Mouse (Mus musculus) kidney, adult 2 months (tissue): ENCODE results near the gene E4f1. TPM values are rescaled to one million over a fixed set of nuclear protein-coding genes. Genes with fewer than 3 reads are reported as not detected.
A peak's percentile ranks its signal among the peaks of the same experiment; 100 is the strongest.

ENCODE experiments used
- DNase-seq: peaks from one replicate; pipeline ENCODE4 v3.0.0; 2021
- H3K27ac ChIP-seq: fragments of 200-500 bp; 2 replicates; pipeline ENCODE4 v1.5.1; 2012; ENCODE audit warnings: low read depth, low read length, control low read depth, inconsistent platforms; ENCODE audit not compliant: insufficient read depth
- H3K27me3 ChIP-seq: fragments of 200-500 bp; replicated peaks from 2 replicates; pipeline ENCODE4 v1.6.1; 2012; ENCODE audit warnings: mild to moderate bottlenecking, moderate library complexity, low read length, inconsistent platforms; ENCODE audit not compliant: control insufficient read depth, insufficient read depth
- H3K36me3 ChIP-seq: fragments of 200-500 bp; 2 replicates; pipeline ENCODE4 v1.6.1; 2012; ENCODE audit warnings: mild to moderate bottlenecking, moderate library complexity, low read length, inconsistent platforms; ENCODE audit not compliant: control insufficient read depth, insufficient read depth
- H3K4me1 ChIP-seq: fragments of 200-500 bp; 2 replicates; pipeline ENCODE4 v1.6.1; 2011; ENCODE audit warnings: low read length; ENCODE audit not compliant: control insufficient read depth, insufficient read depth
- H3K4me3 ChIP-seq: fragments of 200-500 bp; 2 replicates; pipeline ENCODE4 v1.5.1; 2011; ENCODE audit warnings: mild to moderate bottlenecking, low read depth, low read length, control low read depth; ENCODE audit not compliant: insufficient read depth
- CTCF ChIP-seq: fragments of 200-500 bp; conservative IDR thresholded peaks from 2 replicates; pipeline ENCODE4 v1.5.1; 2011; ENCODE audit warnings: low read depth, mild to moderate bottlenecking, control low read depth, low read length, moderate library complexity, mixed read lengths; ENCODE audit not compliant: insufficient read depth, insufficient read length
- POLR2A ChIP-seq: fragments of 200-500 bp; IDR thresholded peaks from one replicate; pipeline ENCODE4 v1.6.1; 2011; ENCODE audit warnings: low read depth, low read length, control low read depth
- WGBS: fragments of 180-500 bp; shearing (Covaris S2); methylation state at CpG from one replicate; pipeline ENCODE4 v1.1.7; 2018; 5-methylcytosine and 5-hydroxymethylcytosine counted together
- polyA plus RNA-seq: library from polyadenylated mRNA; depleted of rRNA; stranded (reverse); fragments of >200 nt; gene quantifications from 2 replicates; pipeline ENCODE4 v1.2.3, GENCODE M21; 2012; rRNA removed

Gene E4f1
- polyA plus RNA-seq: 63.7 and 72.8 TPM in 2 replicates

DNA sequence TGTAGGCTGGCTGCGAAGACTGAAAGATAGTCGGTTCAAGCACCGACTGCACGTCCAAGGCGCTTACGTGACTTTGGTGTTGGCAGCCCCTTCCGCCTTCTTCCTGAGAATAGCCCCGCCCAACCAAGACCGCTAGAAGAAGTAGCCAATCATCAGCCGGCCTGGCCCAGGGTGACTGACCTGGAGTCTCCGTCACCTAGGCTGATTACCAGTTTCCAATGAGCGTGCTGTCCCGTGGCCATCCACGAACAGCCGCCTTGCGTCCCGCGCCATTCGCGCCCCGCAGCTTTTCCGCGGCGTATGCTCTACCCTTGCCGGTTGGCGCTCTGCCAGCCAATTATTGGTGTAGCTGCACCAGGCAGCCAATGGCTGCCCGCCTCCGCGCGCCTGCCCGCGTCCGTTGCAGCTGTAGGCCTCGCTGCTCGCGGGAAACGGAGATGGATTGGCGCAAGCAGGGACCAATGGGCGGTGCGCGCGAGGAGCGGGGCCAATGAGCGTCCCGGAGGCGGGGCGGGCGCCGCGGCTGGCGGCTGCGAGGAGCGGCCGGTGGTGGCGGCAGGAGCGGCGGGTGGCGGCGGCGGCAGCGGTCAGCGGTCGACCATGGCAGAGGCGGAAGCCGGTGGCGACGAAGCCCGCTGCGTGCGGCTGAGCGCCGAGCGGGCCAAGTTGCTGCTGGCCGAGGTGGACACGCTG lies at the start of gene E4f1, which contains the start of gene Pgp:
E4f1 (minus strand) TSS at position 404 of the 693 bp plus-strand sequence.
Pgp (plus strand) TSS at position 483 of the 693 bp plus-strand sequence.
- no peaks in the 10 kb centered on the region for H3K27me3 ChIP-seq
- peak within 1 kb of the TSS; percentile 80 for H3K27ac ChIP-seq
- peak; percentile 99 for DNase-seq
- no peaks in the 10 kb centered on the region for H3K36me3 ChIP-seq
- under 1% methylated on average over 71 of the region's 75 CpGs for WGBS
- H3K4me3 ChIP-seq: peak within 1 kb of the TSS; percentile 70
- H3K4me1 ChIP-seq: peaks cover 16% of the 10 kb centered on the region
- no peak for TF ChIP-seq CTCF
- TF ChIP-seq POLR2A: peak; percentile 30

DNA sequence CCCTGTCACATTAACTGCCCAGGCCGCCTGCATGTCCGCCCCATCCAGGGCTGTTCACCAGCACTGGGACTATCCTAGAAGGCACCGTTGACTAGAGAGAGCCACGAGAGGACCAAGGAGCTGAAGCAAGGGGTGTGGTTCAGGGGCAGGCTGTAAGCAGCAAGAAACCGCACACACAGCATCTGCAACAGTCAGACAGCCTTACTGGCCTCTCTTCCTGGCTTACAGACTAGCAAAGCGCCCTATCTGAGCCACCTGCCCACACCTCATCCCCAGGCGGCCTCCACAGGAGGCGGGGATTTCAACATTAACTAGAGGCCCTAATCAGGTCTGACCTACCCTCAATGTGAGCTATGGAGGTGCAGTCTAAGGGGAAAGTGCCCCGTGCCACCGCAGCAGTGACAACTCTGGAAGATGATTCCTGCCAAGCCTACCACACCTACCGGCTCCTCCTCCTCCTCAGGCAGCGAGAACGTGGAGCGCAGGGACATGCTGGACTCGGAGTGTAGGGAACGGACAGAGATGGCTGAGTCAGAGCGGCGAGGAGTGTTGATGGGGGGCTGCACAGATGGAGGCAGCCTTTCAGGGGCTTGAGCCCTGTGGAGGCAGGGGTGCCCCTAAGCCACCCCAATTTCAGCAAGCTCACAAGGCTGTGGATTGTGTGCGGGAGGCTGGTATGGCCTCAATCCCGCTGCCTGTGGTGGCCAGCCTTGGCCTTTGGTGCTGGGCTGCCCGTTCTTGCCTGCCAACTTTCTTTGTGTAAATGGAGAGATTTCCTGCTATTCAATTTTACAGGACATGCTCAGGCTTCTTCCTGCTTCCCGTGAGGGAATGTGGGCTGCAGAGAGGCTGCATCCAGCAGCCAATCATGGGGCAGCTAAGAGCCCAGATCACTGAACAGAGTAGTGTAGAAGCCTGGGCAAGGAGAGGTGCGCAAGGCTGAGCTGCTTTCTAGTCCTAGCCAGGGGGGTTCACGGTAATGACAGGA lies 44.5 kb upstream of the E4f1 start:
- peak overlapping the region; percentile 17; the same call in 1 of the 2 replicates for H3K4me3 ChIP-seq
- no peaks in the 10 kb centered on the region for H3K36me3 ChIP-seq
- H3K27ac ChIP-seq: peak overlapping the region; percentile 36; the same call in 1 of the 2 replicates
- 76% methylated on average over 24 of the region's 24 CpGs for WGBS
- no peak for TF ChIP-seq POLR2A
- no peak for TF ChIP-seq CTCF
- H3K4me1 ChIP-seq: no peaks in the 10 kb centered on the region
- DNase-seq: peak; percentile 57
- no peaks in the 10 kb centered on the region for H3K27me3 ChIP-seq

DNA sequence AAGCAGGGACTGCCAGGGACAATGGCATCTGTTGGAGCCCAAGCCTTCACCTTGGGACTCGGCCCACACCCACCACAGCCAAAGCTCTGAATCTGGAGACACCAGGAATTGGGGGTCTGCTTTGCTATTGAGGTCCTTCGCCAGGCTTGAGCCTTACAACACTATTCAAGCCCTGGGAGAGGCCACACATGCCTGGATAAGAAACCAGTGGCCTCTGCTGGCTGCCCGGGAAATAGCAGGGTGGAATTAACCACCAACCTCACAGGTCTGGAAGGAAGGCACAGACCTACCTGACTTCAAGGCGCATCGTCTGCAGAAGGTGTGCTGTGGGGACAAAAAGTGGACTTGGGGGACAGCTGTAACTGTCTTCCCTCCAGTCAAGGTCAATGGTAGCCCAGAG lies 43.5 kb upstream of the E4f1 start:
- DNase-seq: peak; percentile 75

DNA sequence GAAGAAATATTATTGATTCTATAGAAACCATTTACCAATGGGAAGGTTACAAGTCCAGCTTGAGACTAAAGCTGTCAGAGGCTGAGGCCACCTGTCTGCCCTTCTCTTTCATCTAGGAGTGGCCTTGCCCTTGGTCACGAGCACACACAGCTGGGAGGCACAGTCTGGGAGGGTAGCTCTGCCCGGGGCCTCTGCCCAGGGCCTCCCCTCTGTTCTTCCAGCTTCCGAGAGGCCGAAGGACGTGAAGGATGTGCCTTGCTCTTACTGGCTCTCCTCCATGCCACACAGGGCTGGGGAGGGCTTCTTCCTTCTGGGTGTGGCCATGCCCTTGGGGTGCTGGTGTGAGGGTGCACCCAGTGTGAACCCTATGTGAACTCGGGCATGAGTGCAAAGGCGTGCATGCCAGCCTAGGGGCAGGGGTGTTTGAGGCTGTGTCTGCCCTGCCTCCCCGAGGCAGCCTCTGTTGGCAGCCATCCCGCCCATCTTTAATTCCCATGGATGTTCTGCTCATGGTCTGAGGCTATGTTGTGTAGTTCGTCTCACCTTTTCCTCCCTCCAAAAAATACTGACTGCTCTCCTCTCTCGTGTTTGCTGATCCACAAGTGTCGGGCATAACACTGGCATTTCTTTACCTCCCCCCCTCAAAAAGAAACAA lies 37.8 kb upstream of the E4f1 start:
- H3K4me3 ChIP-seq: no peak overlapping the region
- H3K27ac ChIP-seq: no peak overlapping the region
- no peaks in the 10 kb centered on the region for H3K4me1 ChIP-seq
- no peak for TF ChIP-seq POLR2A
- TF ChIP-seq CTCF: no peak
- H3K36me3 ChIP-seq: no peaks in the 10 kb centered on the region
- WGBS: 80% methylated on average over 12 of the region's 12 CpGs
- H3K27me3 ChIP-seq: no peaks in the 10 kb centered on the region
- no peak for DNase-seq

More for the DNA sequence above, 43.5 kb upstream of the E4f1 start:
- H3K4me3 ChIP-seq: no peak overlapping the region
- no peaks in the 10 kb centered on the region for H3K4me1 ChIP-seq
- TF ChIP-seq CTCF (peak; percentile 71), POLR2A (no peak)
- 47% methylated on average over 5 of the region's 5 CpGs for WGBS
- no peaks in the 10 kb centered on the region for H3K27me3 ChIP-seq
- no peaks in the 10 kb centered on the region for H3K36me3 ChIP-seq
- no peak overlapping the region for H3K27ac ChIP-seq

DNA sequence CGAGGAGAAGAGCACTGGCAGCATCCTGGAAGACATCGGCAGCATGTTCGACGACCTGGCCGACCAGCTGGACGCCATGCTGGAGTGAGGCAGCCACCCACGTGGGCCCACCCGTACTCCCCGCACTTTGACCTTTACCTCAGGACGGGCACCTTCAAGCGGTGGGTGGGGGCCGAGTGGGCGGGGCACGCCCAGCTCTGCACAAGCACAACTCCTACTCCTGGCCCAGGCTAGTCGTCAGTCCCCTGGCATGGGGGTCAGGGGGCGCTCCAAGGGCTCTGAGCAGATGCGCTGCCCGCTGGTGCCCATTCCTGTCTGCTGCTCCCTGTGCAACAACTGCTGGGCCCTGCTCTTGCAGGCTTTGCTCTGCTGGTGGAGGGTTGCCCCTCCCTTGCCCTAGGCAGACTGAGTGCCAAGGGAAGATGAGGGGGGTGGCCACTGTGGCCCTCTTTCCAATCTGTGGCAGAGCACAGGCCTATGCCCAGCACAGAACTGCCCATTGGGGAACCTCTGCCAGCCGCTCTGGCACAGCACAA lies 37.1 kb upstream of the E4f1 start:
- TF ChIP-seq CTCF: no peak
- TF ChIP-seq POLR2A: no peak
- H3K27me3 ChIP-seq: no peaks in the 10 kb centered on the region
- H3K27ac ChIP-seq: no peak overlapping the region
- DNase-seq: peak; percentile 24
- no peaks in the 10 kb centered on the region for H3K36me3 ChIP-seq
- 41% methylated on average over 19 of the region's 19 CpGs for WGBS
- no peak overlapping the region for H3K4me3 ChIP-seq
- H3K4me1 ChIP-seq: no peaks in the 10 kb centered on the region

DNA sequence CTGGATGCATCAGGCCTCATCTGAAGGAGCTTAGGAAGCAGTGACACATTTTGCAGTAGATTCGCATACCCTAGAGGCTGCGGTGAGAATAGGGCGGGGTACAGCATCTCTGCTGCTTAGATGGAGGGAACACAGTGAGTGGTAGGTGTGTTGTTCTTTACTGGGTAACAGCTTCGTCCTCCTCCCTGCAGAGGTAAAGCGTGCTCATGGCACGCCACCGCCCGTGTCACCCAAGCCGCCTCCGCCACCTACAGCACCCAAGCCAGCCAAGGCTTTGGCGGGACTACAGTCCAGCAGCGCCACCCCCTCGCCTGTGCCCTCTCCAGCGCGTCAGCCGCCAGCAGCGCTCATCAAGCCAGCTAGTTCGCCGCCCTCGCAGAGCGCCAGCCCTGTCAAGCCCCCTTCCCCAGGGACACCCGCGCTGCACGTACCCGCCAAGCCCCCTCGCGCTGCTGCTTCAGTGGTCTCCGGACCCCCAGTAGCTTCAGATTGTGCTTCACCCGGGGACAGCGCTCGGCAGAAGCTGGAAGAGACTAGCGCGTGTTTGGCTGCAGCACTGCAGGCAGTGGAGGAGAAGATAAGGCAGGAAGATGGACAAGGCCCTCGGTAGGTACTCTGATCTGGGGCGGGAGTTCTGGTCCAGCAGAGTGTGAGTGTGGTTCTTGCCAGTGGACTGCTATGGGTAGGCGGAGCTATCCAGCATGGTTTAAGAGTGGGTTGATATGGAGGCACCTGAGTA lies 36.4 kb upstream of the E4f1 start:
- no peak overlapping the region for H3K27ac ChIP-seq
- H3K27me3 ChIP-seq: no peaks in the 10 kb centered on the region
- H3K4me1 ChIP-seq: no peaks in the 10 kb centered on the region
- TF ChIP-seq CTCF: no peak
- no peak for TF ChIP-seq POLR2A
- no peaks in the 10 kb centered on the region for H3K36me3 ChIP-seq
- WGBS: 41% methylated on average over 36 of the region's 36 CpGs
- no peak overlapping the region for H3K4me3 ChIP-seq
- no peak for DNase-seq
